Mouse (Mus musculus): ENCODE measurements around the gene Cass4.

- TF ChIP-seq TAL1 (conservative IDR thresholded peaks at IDR 0.05; ENCODE audit: low read depth, low read length) (no peak), CTCF (IDR thresholded peaks at IDR 0.05; ENCODE audit: low read depth, low read length) (no peak), GATA1 (IDR thresholded peaks at IDR 0.05; ENCODE audit: borderline replicate concordance, low read length) (no peak)
Measured at GRCm38 (mm10) chr2:172381341-172381740, 12.3 kb upstream of the Cass4 start.

Measured in G1E (cell line).